Mouse (Mus musculus) gastrocnemius, adult 8-10 months (tissue): ENCODE results near the gene Uimc1. TPM values are rescaled to one million over a fixed set of nuclear protein-coding genes. Genes with fewer than 3 reads are reported as not detected.

ENCODE experiments used
- DNase-seq, 2 experiments: peaks; one replicate each; pipeline ENCODE4 v3.0.0; 2022; ENCODE audit warnings: low spot score in 2 of 2
- total RNA-seq, 4 experiments: library from RNA; stranded (reverse); gene quantifications; 2 replicates each; pipeline ENCODE4 v1.2.4; 2022

Gene Uimc1
- total RNA-seq, 4 experiments from 2014 or later = 10.0 to 14.3 (median 12.3) TPM

- DNase-seq = no peak
Observed at GRCm38 (mm10) chr13:55047706-55048105, 52.4 kb downstream of the Uimc1 start.

GRCm38 (mm10) chr13:55040016-55040415 is 60.1 kb downstream of the Uimc1 start:
- DNase-seq = no peak

- DNase-seq = no peak
Observed at GRCm38 (mm10) chr13:55024215-55024614, 75.9 kb downstream of the Uimc1 start.

- DNase-seq = no peak
Observed at GRCm38 (mm10) chr13:55022715-55023114, 77.4 kb downstream of the Uimc1 start.

GRCm38 (mm10) chr13:55022256-55022655 is 77.8 kb downstream of the Uimc1 start:
- no peak for DNase-seq

- no peak for DNase-seq
Observed at GRCm38 (mm10) chr13:55021194-55021779, 78.8 kb downstream of the Uimc1 start, which contains the start of gene Hk3. Hk3 (minus strand) TSS chr13:55021385.

GRCm38 (mm10) chr13:55020051-55020450 is 80.0 kb downstream of the Uimc1 start:
- no peak for DNase-seq

GRCm38 (mm10) chr13:55019181-55019580 is 80.9 kb downstream of the Uimc1 start:
- no peak for DNase-seq

- DNase-seq = no peak
Observed at GRCm38 (mm10) chr13:55018700-55019099, 81.4 kb downstream of the Uimc1 start.

- no peak for DNase-seq
Observed at GRCm38 (mm10) chr13:55017898-55018599, 82.1 kb downstream of the Uimc1 start.

- no peak for DNase-seq
Observed at GRCm38 (mm10) chr13:55017154-55017897, 82.8 kb downstream of the Uimc1 start.

- DNase-seq = no peak
Observed at GRCm38 (mm10) chr13:55014451-55014850, 85.6 kb downstream of the Uimc1 start.

GRCm38 (mm10) chr13:55013702-55014344 is 86.3 kb downstream of the Uimc1 start:
- DNase-seq = no peak

- DNase-seq = no peak
Observed at GRCm38 (mm10) chr13:55011981-55012478, 88.1 kb downstream of the Uimc1 start.

GRCm38 (mm10) chr13:55011103-55011502 is 89.0 kb downstream of the Uimc1 start:
- DNase-seq = no peak

- no peak for DNase-seq
Observed at GRCm38 (mm10) chr13:55008589-55008988, 91.5 kb downstream of the Uimc1 start.

GRCm38 (mm10) chr13:55006415-55006742 is 93.7 kb downstream of the Uimc1 start:
- no peak for DNase-seq

- no peak for DNase-seq
Observed at GRCm38 (mm10) chr13:55005691-55006414, 94.2 kb downstream of the Uimc1 start.

- no peak for DNase-seq
Observed at GRCm38 (mm10) chr13:55004646-55005045, 95.5 kb downstream of the Uimc1 start.

- no peak for DNase-seq
Observed at GRCm38 (mm10) chr13:55002090-55002489, 98.0 kb downstream of the Uimc1 start.

- no peak for DNase-seq
Observed at GRCm38 (mm10) chr13:55000433-55000832, 99.7 kb downstream of the Uimc1 start.
